Mouse (Mus musculus) left cerebral cortex, adult 18-20 months (tissue): ENCODE measurements at regions not wholly inside any gene's neighbourhood (a gene's known extent, or its start where the extent isn't known, plus 50 kb on each side); places are given as distances from the start of the nearest gene placed in this dataset.
"Not testable (repeated sequence)": the region's sequence is repeated elsewhere in the genome, so short reads cannot be mapped to it uniquely, and the experiment has no call there.

Source experiments
- DNase-seq, 2 experiments: peaks; one replicate each; pipeline ENCODE4 v3.0.0; 2021 to 2022; ENCODE audit warnings: low spot score in 2 of 2, mixed read lengths in 1 of 2

DNA sequence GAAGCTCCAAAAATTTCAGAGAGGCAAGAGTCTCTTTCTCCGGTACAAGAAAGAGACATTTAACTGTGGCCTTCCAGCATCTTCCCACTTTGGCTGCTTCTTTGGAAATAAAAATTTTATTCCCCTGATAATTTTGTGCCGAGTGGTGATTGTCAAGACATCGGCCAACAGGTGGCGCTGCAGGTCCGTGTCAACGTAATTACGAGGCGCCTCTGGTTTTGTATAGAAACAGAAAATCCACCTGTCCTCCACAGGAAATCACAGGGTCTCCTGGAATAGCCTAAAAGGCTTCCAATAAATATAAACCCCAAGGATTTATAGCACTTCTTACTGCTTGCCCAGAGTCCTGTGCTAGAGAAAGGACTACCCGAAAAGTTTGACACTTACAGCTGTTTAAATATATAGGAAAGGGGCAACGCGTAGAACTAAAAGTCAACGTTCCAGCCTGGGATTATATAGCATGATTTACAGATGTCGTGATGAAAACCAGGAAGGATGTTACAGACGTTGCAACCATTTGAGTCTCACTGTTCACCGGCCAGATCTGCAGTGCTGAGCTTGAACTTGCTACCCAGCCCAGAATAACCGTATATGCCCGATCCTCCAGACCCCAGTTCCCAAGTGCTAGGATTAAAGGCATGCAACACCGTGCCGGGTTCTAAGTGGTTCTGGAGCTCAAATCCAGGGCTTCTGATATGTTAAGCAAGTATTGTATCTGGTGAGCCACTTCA, 251.3 kb upstream of the Tgfbr2 start:
- DNase-seq, result peak; percentile 81 to 87

DNA sequence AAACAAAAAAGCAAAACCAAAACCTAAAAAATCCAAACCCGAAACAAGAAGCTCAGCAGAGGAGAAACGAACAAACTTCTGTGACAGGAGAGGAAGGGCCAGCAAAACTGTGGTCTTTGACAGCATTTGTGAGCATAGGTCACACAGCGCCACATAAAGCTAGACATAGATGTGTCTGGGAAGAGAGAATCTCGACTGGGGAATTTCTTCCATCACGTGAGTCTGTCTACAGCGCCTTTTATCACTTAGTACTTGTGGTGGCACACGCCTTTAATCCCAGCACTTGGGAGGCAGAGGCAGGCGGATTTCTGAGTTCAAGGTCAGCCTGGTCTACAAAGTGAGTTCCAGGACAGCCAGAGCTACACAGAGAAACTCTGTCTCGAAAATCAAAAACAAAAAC, 250.2 kb upstream of the Tgfbr2 start:
- not testable (repeated sequence) for DNase-seq

DNA sequence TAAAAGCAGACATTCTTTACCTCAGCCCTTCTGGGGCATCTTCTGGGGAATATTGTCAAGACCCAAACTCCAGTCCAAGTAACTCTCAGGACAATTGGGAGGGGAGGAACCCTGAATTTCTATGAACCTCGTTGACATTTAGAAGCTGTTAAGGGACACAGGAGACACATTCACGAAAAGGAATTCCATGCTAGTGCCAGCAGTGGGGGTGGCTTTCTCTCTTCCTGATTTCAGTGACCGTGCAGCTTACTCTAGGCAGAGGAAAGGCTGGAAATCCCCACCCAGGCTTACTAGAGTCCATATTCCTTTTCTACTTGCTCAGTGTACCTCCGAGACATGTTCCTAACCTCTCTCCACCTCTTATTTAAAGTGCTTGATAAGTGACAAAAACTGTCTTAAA, 239.9 kb upstream of the Tgfbr2 start:
- no peak for DNase-seq

DNA sequence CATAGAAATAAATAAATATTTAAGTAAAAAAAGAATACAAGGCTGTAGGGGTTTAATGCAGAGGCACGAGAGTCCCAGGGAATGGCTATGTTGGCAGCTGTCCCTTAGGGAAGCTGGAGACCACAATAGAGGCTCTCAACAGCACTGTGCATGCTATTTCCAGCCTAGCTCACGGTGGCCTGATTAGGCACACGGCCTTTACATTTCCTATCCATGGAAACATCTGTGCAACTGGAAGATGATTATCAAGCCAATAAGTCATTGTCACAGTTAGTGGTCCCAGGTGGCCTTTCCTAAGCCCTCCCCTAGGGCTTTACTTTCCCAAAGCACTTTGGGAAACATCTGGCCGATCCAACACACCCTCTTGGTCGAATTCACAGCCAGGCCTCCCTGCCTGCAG, 235.9 kb upstream of the Tgfbr2 start:
- no peak for DNase-seq

DNA sequence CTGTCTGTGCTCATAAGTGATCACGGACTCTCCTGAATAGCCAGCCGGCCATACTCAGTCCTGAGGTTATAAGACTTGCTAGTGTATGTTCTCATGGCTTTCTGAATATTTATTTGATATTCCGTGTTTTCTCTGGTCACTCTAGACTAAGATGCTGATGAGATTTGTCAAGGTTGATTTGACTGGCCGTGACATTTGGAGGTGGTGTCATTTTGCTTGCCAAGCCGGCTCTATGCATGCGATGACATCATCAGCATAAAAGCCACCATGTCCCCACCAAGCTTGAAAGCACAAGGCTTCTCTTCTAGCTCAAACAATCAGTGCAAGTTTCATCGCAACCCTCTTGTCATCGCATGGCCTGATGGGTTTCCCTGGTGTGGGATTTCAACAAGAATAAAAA, 235.3 kb upstream of the Tgfbr2 start:
- no peak for DNase-seq

DNA sequence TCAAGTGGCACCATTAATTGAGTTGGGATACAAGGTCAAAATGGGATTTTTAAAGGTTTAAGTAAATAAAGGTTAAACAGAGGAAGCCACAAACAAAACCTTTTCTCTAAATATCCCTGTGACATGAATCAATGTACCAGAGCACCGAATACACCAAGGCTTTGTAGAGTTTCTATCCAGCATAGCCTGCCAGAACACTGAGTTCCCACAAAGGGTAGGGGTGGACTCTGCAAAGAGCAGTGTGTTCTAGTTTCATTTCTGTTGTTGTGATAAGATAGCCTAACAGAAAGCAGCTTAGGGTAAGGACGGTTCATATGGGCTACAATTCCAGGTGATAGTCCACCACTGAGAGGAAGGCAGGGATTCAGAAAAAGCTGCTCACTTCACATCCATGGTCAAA, 233.0 kb upstream of the Tgfbr2 start:
- DNase-seq, result no peak

DNA sequence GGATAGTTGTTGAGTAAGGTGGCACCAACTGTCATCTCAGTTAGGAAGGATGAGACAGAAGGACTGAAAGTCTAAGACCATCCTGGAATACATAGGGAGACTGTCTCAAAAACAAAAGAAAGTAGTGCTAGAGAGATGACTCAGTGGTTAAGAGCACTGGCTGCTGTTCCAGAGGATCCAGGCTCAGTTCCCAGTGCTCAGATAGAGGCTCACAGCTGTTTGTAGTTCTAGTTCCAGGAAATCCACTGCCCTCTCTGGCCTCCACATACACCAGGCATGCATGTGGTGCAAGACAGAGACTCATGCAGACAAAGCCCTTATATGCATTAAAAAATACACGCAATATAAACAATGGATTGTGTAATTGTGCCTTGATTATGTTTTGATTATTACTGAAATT, 229.9 kb upstream of the Tgfbr2 start:
- no peak for DNase-seq

DNA sequence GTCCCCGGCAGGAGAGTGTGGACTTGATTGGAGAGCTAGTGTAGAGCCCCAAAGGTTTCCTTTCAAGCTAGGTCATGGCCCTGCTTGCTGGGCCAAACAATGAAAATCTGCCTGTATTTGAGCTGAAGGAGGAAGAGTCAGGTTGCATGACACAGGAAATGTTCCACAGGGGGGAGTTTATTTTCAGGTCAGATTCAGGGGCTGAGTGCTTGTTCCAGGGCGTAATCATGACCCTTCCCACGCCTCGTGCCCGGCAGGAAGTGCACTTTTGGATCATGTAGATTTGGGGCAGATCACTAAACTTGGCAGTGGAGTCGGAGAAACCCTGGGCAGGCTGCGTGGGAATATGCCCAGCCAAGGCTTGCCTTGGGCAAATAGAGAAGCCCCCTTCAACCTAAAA, 226.7 kb upstream of the Tgfbr2 start:
- no peak for DNase-seq

DNA sequence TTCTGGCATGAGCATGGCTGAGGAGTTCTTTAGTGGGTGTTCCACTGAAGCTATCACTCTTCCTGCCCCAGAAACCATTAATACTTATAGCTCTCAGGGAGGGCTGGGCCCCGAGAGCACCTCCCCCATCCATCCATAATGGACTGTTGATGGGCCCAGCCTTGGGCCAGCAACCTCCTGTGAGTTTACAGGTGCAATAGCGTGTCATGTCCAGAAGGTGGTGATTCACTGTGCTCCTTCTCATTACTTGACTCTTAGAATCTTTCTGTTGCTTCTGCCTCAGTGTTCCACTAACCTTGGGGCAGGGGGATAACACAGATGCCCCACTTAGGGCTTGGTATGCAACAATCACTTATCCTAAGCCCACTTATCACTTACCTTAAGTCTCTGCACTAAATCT, 225.1 kb upstream of the Tgfbr2 start:
- DNase-seq, result no peak

DNA sequence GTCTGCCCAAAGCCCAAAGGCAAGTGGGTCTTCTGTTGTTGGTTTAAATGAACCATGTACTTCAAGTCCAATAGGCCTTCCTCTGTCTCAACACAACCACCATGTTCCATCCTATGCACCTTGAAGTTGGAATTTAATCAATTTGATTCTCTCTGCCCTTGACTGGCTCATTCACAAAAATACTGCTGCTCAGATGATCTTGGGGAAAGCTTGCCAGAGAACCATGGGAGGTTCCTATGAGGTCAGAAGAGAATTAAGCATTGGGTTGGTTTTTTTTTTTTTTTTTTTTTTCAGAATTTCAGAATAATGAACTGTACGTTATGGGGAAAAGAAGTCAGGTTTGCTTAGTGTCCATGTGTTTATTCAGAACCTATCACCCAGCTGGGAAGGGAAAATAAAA, 224.1 kb upstream of the Tgfbr2 start:
- no peak for DNase-seq

DNA sequence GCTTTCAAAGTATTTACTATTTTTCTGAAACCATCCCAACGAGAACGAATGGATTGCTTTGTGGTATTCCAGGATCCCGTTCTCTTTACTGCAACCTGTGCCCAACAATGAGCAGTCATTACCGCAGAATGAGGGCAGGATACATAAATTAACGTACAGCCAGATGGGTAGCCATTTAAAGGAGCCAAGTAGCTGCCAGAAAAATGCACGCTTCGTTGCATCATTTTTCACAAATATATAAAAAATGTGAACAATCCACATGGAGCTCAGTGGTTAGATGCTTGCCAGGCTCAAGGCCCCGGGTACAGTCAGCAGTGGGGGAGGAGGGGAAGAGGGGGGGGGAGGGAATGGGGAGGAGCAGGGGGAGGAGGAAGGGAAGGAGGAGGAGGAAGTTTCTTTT, 217.1 kb upstream of the Tgfbr2 start:
- DNase-seq, result no peak

DNA sequence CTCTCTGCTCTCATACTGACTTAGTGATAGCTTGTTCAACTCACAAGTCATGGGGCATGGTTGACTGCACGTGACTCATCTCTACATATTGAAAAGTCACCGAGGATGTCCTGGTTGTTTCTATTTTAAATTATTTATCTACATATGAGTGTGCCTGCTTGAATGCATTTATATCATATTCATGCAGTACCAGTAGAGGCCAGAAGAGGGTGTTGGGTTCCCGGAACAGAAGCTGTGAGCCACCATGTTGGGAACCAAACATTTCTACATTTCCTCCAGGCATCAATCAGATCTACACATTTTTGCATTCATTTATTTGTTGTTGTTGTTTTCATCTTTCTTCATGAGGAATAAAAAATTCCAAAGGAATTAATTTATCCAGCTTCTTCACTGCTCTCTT, 214.6 kb upstream of the Tgfbr2 start:
- DNase-seq, result no peak

DNA sequence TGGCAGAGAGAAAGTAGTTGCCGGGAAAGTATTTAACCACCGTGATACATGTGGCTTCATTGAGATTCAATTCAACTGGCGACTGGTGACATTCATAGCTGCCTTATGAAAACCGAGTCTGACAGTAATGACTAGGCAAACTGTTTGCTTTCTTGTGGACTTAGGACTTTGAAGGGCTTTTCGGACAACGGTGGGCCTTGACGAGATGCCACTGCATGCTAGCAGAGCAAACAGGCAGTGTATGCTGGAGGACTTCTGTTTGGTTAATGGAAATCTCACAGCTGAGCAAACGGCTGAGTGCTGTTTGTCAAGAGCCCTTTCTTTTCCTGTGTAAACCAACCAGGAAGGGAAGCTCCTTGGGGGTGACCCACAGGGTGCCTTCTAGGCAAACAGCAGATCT, 213.7 kb upstream of the Tgfbr2 start:
- DNase-seq, result no peak

DNA sequence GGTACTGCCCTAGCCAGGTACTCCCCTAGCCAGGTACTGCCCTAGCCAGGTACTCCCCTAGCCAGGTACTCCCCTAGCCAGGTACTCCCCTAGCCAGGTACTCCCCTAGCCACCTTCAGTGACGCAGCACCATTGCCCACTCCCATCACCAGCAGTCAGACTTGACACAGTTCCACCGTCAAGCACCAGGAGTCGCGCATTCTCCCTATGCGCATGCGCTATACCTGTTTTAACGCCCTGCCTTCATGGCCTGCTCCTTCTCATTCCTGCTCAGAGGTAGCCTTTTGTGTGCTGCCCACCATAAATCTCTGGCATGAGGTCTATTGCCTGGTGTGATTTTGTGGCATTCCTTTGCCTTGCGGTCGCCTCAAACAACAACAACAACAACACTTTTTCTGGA, 212.9 kb upstream of the Tgfbr2 start:
- no peak for DNase-seq

DNA sequence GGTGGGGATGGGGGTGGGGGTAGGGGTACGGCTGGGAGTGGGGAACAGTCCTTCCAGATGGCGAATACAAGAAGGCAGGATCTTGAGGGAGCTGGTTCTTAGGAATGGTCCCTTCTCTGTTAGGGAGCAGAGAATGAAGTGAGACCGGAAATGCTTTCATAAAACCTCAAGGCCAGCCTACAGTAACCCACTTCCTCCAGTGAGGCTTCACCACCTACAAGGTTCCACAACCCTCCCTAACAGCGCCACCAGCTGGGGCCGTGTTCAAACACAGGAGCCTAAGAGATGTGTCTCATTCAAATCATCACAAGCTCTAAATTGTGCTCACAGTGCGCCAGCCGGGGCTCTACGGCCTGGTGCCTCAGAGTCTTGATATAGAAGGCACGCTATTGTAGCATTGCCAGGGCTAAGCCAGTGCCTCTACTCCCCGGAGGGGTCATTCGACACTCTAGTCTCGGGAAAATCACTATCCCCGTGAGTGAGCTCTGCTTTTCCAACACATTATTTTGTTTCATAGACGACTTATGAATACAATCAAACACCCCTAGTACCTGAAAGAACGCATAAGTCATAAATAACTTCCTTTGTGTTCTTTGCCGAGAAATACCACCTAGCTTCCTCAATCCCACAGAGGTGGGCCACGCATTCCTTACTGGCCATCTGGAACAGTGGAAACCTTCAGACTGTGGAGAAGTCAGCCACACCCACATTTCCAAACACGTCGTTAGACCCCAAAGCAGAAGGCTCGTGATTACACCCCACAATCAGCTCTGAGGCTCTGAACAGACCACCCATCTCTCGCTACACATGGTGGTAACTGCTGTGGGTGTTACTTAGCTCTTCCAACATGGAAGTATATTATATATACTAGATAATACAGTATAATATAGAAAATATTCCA, 209.3 kb upstream of the Tgfbr2 start:
- DNase-seq, result peak; percentile 39 to 61

DNA sequence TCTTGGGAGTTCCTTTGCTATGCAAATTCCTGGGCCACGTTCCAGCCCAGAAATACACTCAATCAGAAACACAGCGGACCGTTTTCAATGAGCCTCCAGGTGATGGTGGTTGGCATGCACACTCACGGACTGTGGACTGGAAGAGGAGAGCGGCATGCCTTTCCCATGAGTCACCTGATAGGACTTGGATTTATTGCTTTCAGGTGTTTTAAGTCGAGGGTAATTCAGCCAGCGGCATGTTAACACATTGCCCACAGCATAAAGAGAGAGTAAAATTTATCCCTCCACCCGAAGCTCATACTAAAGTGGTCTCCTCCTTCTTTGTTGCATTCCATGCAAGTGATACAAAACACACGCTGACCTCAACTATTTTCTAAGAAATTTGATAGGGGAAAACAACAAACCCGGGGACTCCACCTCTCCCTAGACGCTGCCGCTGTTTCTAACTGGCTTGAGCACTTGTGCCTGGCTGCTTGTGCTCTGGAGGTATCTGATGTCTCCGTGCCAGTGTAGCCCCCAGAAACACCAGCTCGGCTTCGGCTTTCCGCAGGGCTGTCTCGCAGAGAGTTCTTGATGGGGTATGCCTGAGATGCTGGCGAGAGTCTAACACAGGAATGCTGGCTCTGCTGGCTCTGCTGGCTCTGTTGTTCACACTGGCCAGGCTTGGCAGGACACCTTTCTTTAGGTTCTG, 208.4 kb upstream of the Tgfbr2 start:
- no peak for DNase-seq

DNA sequence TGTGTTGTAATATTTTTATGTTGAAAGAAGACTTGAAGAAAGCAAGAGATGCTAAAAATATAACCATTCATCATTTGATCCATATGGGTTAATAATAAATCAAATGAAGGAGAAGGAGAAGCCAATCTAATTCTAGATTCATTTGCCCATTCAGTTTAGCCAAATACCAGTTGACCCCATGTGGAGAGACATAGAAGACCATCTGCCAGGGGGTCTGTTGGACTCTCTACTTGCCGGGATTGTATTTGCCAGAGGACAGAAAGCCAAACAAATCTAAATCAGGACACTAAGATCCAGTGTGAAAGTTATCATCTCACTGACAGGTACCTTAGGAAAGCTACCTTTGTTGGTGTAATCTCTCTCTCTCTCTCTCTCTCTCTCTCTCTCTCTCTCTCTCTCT, 202.5 kb upstream of the Tgfbr2 start:
- DNase-seq, result no peak

DNA sequence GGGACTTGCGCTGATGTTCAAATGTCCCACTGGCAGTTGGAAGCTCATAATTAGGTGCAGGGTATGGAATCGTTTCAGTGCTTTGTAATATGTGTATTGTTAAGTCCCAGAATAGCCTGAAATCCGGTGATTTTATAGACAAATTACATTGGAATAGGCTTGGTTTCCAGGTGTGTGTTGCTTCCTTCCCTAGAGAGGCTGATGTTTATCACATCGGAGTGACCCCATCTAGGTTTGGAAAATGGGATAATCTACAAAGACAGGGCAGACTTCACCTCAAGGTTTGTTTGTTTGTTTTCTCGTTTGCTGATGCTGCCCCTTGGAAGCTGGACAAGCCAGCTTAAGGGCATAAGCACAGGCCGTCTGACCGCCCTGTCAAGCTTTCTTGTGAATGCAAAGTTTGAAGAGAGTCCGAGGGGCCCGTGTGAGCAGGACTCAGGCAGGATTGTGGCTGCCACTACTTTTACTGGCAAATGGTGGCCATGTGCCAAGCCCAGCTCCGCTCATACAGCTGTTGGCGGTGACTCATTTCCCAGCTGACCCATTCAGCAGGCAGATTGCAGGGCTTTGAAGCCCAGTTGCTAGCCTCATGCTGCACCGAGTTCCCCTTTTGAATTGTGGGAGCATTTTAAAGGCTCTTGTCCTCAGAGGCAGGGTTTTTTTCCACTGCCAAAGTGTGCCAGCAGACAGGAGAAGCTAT, 200.6 kb upstream of the Tgfbr2 start:
- peak; percentile 51 to 57 for DNase-seq

DNA sequence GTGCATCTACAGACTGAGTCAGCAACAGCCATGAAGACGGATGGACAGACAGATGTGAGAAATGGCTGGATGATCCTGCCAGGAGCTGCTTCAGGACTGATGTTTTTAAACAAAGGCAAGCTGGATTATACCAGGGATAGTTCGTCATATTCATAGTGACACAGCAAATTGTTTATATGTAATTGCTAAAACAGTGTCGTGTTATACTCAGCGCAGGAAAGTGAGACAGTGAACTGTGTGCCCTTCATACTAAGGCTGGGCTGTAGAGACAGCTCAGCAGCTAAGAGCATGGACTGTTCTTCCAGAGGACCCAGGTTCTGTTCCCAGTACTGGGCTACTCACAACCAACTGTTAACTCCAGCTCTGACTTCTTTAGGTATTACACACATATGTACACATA, 199.2 kb upstream of the Tgfbr2 start:
- DNase-seq, result no peak

DNA sequence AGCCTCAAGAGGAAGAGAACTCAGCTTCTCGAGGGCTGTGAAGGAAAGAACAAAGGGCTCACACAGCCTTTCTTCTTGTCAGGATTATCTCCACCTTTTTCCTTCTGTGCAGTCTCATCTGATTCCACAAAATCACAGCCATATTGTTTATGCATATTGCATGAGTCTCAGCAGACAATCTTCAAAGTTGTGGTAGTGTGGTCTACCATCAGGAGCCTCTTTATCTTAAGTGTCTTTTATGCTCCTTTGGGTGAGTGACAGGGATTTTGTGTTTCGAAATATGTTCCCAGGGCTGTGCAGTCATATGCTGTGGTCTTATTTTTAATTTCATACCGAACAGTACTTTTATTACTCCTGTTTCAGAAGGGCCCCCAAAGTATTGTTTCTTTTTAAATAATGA, 198.2 kb upstream of the Tgfbr2 start:
- no peak for DNase-seq

DNA sequence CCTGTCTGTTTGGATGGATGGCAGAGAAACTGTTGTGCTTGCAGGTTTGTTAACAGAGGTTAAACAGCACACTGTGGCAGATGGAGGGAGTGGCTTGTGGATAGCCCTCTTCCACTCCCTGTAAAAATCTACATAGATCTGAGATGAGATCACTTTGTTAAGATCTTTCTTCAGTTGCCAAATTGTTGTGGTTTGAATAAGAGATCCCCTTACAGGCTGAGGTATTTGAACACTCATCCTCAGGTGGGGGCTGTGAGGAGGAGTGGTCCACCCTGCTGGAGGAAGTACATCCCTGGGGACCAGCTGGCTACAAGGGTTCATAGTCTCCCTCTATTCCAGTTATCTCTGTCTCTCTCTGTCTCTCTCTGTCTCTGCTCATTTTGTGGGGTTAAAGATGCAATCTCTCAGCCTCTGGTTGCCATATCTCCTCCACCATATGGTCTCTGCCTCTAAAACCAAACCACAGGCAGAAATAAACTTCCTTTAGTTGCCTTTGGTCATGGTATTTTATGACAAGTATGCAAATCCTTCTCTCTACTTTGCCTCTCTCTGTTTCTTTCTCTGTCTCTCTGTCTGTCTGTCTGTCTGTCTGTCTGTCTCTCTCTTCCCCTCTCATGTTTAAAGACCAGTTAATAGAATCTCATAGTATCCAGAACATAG, 194.0 kb upstream of the Tgfbr2 start:
- no peak for DNase-seq
